Mouse (Mus musculus) erythroblast, embryonic 14.5 days (primary cell): ENCODE data around the gene Fam104a. TPM values are rescaled to one million over a fixed set of nuclear protein-coding genes. Genes with fewer than 3 reads are reported as not detected.

Experiments used
- H3K27me3 ChIP-seq: 2 replicates; pipeline ENCODE4 v1.6.1; 2012; ENCODE audit warnings: inconsistent platforms; ENCODE audit not compliant: control insufficient read depth
- H3K36me3 ChIP-seq: 2 replicates; pipeline ENCODE4 v1.6.1; 2012; ENCODE audit warnings: mild to moderate bottlenecking, inconsistent platforms; ENCODE audit not compliant: control insufficient read depth
- H3K4me1 ChIP-seq: 2 replicates; pipeline ENCODE4 v1.6.1; 2012; ENCODE audit warnings: inconsistent platforms; ENCODE audit not compliant: control insufficient read depth
- H3K4me3 ChIP-seq: replicated peaks from 2 replicates; pipeline ENCODE3; 2012; ENCODE audit warnings: moderate library complexity, mild to moderate bottlenecking, inconsistent platforms
- H3K9me3 ChIP-seq: 2 replicates; pipeline ENCODE4 v1.6.1; 2012; ENCODE audit warnings: low read length, inconsistent platforms, mixed read lengths; ENCODE audit not compliant: control insufficient read depth
- GATA1 ChIP-seq: IDR thresholded peaks from 2 replicates; pipeline ENCODE4 v1.6.1; 2012; ENCODE audit warnings: low read length, inconsistent platforms, mixed read lengths
- TAL1 ChIP-seq: IDR thresholded peaks from 3 replicates; pipeline ENCODE4 v1.6.1; 2012; ENCODE audit warnings: low read length, inconsistent platforms, mixed read lengths
- polyA plus RNA-seq: library from polyadenylated mRNA; stranded (reverse); fragments of >175 nt; gene quantifications from 2 replicates; pipeline ENCODE4 v1.2.3, GENCODE M21; 2012

The Fam104a gene
- polyA plus RNA-seq, 1 experiment, result 53.9 TPM

DNA sequence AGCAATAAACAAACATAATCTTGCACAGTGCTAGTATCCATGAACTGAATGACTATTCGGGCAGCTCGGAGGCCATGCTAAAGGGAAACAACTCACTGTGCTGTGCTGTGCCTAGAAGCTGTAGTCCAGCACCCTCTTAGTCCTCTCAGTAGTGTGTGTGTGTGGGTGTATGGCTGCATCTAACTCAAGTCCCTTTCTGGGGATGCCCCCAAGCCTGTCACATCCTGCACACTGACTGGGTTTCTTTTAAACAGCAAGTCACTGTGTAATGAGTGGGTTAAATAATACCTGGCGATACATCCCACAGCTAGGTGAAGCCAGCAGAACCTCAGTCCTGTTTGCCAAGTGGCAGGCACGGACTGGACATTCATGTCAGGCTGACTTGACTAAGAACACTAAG, 25.2 kb downstream of the Fam104a start:
- H3K4me3 ChIP-seq, result no peak overlapping the region
- peaks cover 100% of the 10 kb centered on the region for H3K36me3 ChIP-seq
- no peaks in the 10 kb centered on the region for H3K27me3 ChIP-seq
- H3K9me3 ChIP-seq, result no peaks in the 10 kb centered on the region
- 0 out of 2 replicates have a peak, but pooled peaks cover 2% of the 10 kb centered on the region for H3K4me1 ChIP-seq
- TF ChIP-seq GATA1, result no peak
- no peak for TF ChIP-seq TAL1

- TF ChIP-seq GATA1 (no peak), TAL1 (no peak)
- 0 out of 2 replicates have a peak, but pooled peaks cover 2% of the 10 kb centered on the region for H3K4me1 ChIP-seq
- peaks cover 100% of the 10 kb centered on the region for H3K36me3 ChIP-seq
- H3K4me3 ChIP-seq, result no peak overlapping the region
- no peaks in the 10 kb centered on the region for H3K27me3 ChIP-seq
- H3K9me3 ChIP-seq, result no peaks in the 10 kb centered on the region
Observed at GRCm38 (mm10) chr11:113658319-113658718, 25.6 kb downstream of the Fam104a start.

DNA sequence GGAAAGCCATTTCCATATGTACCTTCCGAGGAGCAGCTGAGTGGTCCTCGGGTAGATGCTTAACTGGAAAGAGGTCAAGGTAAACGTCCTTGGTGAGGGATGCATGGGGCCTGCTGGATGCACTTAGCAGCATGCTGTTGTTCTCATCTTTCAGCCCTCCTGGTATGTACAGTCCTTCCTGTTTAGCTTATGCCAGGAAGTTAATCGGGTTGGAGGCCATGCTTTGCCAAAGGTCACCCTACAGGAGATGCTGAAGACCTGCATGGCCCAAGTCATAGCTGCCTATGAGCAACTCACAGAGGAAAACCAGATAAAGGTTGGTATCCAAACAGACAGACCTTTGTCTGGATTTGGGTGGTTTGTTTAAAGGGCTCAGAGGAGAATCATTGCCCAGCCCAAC, 26.7 kb downstream of the Fam104a start:
- H3K9me3 ChIP-seq, result no peaks in the 10 kb centered on the region
- H3K4me1 ChIP-seq, result peaks cover 6% of the 10 kb centered on the region
- TF ChIP-seq GATA1 (no peak), TAL1 (no peak)
- no peaks in the 10 kb centered on the region for H3K27me3 ChIP-seq
- no peak overlapping the region for H3K4me3 ChIP-seq
- H3K36me3 ChIP-seq, result peaks cover 100% of the 10 kb centered on the region

DNA sequence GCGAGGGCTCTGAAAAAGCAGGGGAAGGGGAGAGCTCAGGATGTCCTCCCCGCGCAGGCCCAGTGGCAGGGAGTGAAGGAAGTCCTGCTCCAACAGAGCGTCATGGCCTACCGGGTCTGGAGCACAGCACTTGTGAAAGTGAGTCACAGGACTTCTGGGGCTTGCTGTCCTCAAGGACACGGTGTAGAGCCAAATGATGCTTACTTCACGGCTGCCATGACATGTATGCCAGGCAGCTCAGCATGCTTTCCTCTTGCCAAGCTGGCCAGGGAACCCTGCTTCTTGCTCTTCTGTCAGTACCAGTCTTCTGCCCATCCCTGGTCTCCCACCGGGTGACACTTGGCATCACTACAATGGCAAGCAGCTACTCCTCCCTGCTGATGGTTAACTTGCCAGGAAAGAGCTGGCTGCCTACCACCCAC, 27.4 kb downstream of the Fam104a start:
- TF ChIP-seq GATA1, result no peak
- TF ChIP-seq TAL1, result no peak
- H3K36me3 ChIP-seq, result peaks cover 100% of the 10 kb centered on the region

DNA sequence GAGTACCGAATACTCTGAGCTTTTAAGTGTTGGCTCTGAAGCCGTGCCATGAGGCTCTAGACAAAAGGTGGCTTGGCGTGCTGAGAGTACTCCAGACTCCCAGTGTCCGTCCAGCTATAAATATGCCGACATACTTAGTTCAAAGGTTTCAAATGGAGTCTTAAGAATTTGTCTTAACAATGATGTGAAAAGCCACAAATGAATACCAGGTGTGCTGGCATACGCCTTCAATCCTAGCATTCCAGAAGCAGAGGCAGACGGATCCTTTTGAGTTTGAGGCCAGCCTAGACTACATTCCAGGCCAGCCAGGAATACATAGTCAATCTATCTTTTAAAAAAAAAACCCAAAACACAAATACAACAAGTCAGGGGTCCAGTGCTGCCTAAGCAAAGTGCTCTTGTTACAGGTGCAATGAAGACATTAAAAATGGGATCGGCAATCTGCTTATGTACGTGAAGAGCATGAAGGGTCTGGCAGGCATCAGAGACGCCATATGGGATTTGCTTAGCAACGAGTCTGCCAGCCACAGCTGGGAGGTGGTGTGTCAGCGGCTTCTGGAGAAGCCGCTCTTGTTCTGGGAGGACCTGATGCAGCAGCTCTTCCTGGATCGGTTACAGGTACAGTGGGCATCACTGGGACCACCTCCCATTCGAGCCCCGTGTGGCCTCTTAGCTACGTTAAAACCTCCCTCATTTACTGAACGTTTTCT, 29.2 kb downstream of the Fam104a start:
- Histone ChIP-seq H3K9me3 (no peaks in the 10 kb centered on the region), H3K36me3 (peaks cover 89% of the 10 kb centered on the region), H3K4me3 (no peak overlapping the region), H3K4me1 (peaks cover 30% of the 10 kb centered on the region), H3K27me3 (no peaks in the 10 kb centered on the region)
- TF ChIP-seq TAL1 (no peak), GATA1 (no peak)

More for the DNA sequence above, 27.4 kb downstream of the Fam104a start:
- Histone ChIP-seq H3K4me3 (no peak overlapping the region), H3K27me3 (no peaks in the 10 kb centered on the region), H3K4me1 (peaks cover 13% of the 10 kb centered on the region), H3K9me3 (no peaks in the 10 kb centered on the region)

DNA sequence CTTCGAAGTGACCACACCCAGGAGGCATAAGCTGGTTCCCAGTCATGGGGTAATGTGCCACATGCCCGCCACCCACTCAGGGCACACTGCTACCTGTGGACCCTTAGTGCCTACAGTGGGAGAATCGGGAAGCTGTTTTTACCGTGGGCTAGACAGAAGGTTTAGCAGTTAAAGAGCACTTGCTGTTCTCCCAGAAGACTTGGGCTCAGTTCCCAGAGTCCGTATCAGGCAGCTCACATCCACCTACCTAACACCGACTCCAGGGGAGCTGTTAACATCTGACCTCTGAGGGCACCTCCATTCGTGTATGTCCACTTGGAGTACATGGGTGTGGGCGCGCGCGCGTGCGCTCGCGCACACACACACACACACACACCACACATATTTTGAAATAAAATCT, 29.9 kb downstream of the Fam104a start:
- Histone ChIP-seq H3K36me3 (peaks cover 83% of the 10 kb centered on the region), H3K4me3 (no peak overlapping the region), H3K27me3 (no peaks in the 10 kb centered on the region), H3K9me3 (no peaks in the 10 kb centered on the region), H3K4me1 (peaks cover 32% of the 10 kb centered on the region)
- no peak for TF ChIP-seq TAL1
- TF ChIP-seq GATA1, result no peak

DNA sequence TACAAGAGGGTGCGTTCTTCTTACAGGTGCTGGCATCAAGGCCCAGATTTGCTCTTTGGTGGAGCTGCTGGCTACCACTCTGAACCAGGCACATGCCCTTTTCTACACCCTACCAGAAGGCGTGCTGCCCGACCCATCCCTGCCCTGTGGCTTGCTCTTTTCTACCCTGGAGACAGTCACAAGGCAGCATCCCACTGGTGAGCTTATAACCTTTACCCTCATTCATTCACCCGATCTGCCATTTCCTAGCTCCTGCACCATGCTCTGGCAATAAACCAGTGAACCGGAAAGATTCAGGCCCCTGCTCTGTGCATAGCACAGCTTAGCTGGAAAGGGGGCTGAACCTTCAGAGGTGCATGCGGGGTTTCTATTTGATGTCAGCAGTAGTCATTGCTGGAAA, 31.4 kb downstream of the Fam104a start:
- Histone ChIP-seq H3K36me3 (peaks cover 67% of the 10 kb centered on the region), H3K27me3 (peaks cover 2% of the 10 kb centered on the region; the same call in 1 of the 2 replicates), H3K9me3 (no peaks in the 10 kb centered on the region), H3K4me1 (peaks cover 47% of the 10 kb centered on the region), H3K4me3 (no peak overlapping the region)
- TF ChIP-seq GATA1 (no peak), TAL1 (no peak)

DNA sequence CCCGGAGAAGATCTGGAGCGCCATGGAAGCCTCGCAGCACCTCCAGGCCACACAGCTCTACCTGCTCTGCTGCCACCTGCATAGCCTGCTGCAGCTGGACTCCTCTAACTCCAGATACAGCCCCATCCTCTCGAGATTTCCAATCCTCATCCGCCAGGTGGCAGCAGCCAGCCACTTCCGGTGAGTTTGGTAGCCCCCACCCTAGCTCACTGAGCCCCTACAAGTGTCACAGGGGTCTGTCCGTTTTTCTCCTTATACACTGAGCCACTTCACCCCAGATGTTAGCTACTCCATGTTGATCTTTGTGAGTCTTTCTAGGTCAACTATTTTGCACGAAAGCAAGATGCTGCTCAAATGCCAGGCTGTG, 32.1 kb downstream of the Fam104a start:
- peaks cover 61% of the 10 kb centered on the region for H3K36me3 ChIP-seq

GRCm38 (mm10) chr11:113651206-113651906, 32.6 kb downstream of the Fam104a start:
- peaks cover 55% of the 10 kb centered on the region for H3K36me3 ChIP-seq
- H3K4me3 ChIP-seq, result peak overlapping the region; percentile 91
- 0 out of 2 replicates have a peak, but pooled peaks have one; percentile 35 for TF ChIP-seq GATA1
- peak; percentile 77 for TF ChIP-seq TAL1
- H3K4me1 ChIP-seq, result peaks cover 44% of the 10 kb centered on the region
- peaks cover 3% of the 10 kb centered on the region; the same call in 1 of the 2 replicates for H3K27me3 ChIP-seq
- no peaks in the 10 kb centered on the region for H3K9me3 ChIP-seq

More for the DNA sequence above, 32.1 kb downstream of the Fam104a start:
- Histone ChIP-seq H3K9me3 (no peaks in the 10 kb centered on the region), H3K4me1 (peaks cover 47% of the 10 kb centered on the region), H3K27me3 (peaks cover 3% of the 10 kb centered on the region; the same call in 1 of the 2 replicates), H3K4me3 (peak overlapping the region; percentile 91)
- no peak for TF ChIP-seq GATA1
- TF ChIP-seq TAL1, result no peak
